Mouse (Mus musculus): ENCODE measurements at regions not wholly inside any gene's neighbourhood (a gene's known extent, or its start where the extent isn't known, plus 50 kb on each side); places are given as distances from the start of the nearest gene placed in this dataset.

DNA sequence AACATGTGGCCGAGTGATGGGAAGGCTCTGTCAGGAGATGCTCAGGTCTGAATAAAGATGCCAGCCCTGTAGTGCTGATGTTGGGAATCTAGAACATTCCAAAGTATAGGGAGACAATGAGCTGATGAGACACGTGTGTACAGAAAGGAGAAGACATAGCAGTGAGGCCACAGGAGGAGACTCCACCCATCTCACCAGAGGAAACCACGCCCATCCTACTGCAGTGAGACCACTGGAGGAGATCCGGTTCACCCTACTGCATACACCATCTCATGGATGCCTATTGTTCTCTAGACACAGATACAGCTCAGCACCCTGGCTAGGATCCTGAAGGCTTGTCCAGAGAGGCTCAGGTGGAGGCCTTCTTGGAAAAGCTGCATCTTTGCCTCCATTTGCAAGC, 120.6 kb upstream of the Runx1 start:
- no peaks in the 10 kb centered on the region for H3K27me3 ChIP-seq (ENCODE audit: control insufficient read depth, insufficient read depth, low read depth, low read length)
- no peaks in the 10 kb centered on the region for H3K9me3 ChIP-seq (replicated peaks; ENCODE audit: control insufficient read depth, low read length)
- no peaks in the 10 kb centered on the region for H3K36me3 ChIP-seq (ENCODE audit: control insufficient read depth, insufficient read depth)
- no peak overlapping the region for H3K9ac ChIP-seq (ENCODE audit: low read depth, low read length)
- H3K4me2 ChIP-seq (ENCODE audit: low read depth, low read length), result no peak overlapping the region
- no peak for ATAC-seq (ENCODE audit: low read depth)
- H3K4me1 ChIP-seq (ENCODE audit: control insufficient read depth, low read depth, low read length), result no peaks in the 10 kb centered on the region
- no peak overlapping the region for H3K27ac ChIP-seq (ENCODE audit: low read length)
- WGBS (ENCODE audit: insufficient replicate concordance), result 31% methylated on average over 4 of the region's 4 CpGs
- H3K4me3 ChIP-seq (ENCODE audit: low read depth, low read length), result no peak overlapping the region

- Histone ChIP-seq H3K27ac (ENCODE audit: low read length) (no peak overlapping the region), H3K9me3 (replicated peaks; ENCODE audit: control insufficient read depth, low read length) (no peaks in the 10 kb centered on the region), H3K9ac (ENCODE audit: low read depth, low read length) (no peak overlapping the region), H3K27me3 (ENCODE audit: control insufficient read depth, insufficient read depth, low read depth, low read length) (no peaks in the 10 kb centered on the region), H3K4me1 (ENCODE audit: control insufficient read depth, low read depth, low read length) (no peaks in the 10 kb centered on the region), H3K36me3 (ENCODE audit: control insufficient read depth, insufficient read depth) (no peaks in the 10 kb centered on the region), H3K4me2 (ENCODE audit: low read depth, low read length) (no peak overlapping the region), H3K4me3 (ENCODE audit: low read depth, low read length) (no peak overlapping the region)
- WGBS (ENCODE audit: insufficient replicate concordance), result 34% methylated on average over 2 of the region's 2 CpGs
- ATAC-seq (ENCODE audit: low read depth), result no peak
Measured at GRCm38 (mm10) chr16:92943901-92944300, 118.0 kb upstream of the Runx1 start.

GRCm38 (mm10) chr16:92939618-92940017, 113.7 kb upstream of the Runx1 start:
- Histone ChIP-seq H3K27ac (ENCODE audit: low read length) (no peak overlapping the region), H3K4me1 (ENCODE audit: control insufficient read depth, low read depth, low read length) (no peaks in the 10 kb centered on the region), H3K27me3 (ENCODE audit: control insufficient read depth, insufficient read depth, low read depth, low read length) (no peaks in the 10 kb centered on the region), H3K9me3 (replicated peaks; ENCODE audit: control insufficient read depth, low read length) (no peaks in the 10 kb centered on the region), H3K36me3 (ENCODE audit: control insufficient read depth, insufficient read depth) (no peaks in the 10 kb centered on the region), H3K4me2 (ENCODE audit: low read depth, low read length) (no peak overlapping the region), H3K4me3 (ENCODE audit: low read depth, low read length) (no peak overlapping the region), H3K9ac (ENCODE audit: low read depth, low read length) (no peak overlapping the region)
- WGBS (ENCODE audit: insufficient replicate concordance), result 57% methylated on average over 8 of the region's 8 CpGs
- no peak for ATAC-seq (ENCODE audit: low read depth)

- Histone ChIP-seq H3K27ac (ENCODE audit: low read length) (no peak overlapping the region), H3K9ac (ENCODE audit: low read depth, low read length) (no peak overlapping the region), H3K27me3 (ENCODE audit: control insufficient read depth, insufficient read depth, low read depth, low read length) (no peaks in the 10 kb centered on the region), H3K4me2 (ENCODE audit: low read depth, low read length) (no peak overlapping the region), H3K4me3 (ENCODE audit: low read depth, low read length) (no peak overlapping the region), H3K4me1 (ENCODE audit: control insufficient read depth, low read depth, low read length) (no peaks in the 10 kb centered on the region), H3K9me3 (replicated peaks; ENCODE audit: control insufficient read depth, low read length) (no peaks in the 10 kb centered on the region), H3K36me3 (ENCODE audit: control insufficient read depth, insufficient read depth) (no peaks in the 10 kb centered on the region)
- no peak for ATAC-seq (ENCODE audit: low read depth)
- 69% methylated on average over 2 of the region's 2 CpGs for WGBS (ENCODE audit: insufficient replicate concordance)
Measured at GRCm38 (mm10) chr16:92935848-92936535, 110.0 kb upstream of the Runx1 start.

DNA sequence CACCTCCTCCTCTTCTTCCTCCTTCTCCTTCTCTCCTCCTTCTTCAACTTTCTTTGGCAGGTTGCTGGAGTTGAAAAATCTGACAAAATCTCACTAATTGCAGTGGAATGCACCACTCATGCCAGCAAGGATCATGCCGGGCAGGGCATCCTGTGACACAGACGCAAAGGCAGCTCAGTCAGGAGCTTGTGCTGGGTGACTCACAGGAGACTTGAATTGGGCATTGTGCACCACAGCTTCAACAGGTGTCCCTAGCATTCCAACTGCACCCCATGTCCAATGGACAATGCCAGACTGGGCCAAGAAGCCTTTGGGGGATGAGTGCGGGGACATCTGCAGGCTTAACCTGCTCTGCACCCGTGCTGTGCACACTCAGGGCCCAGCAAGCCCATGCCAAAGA, 104.2 kb upstream of the Runx1 start:
- Histone ChIP-seq H3K4me2 (ENCODE audit: low read depth, low read length) (no peak overlapping the region), H3K27ac (ENCODE audit: low read length) (no peak overlapping the region), H3K9ac (ENCODE audit: low read depth, low read length) (no peak overlapping the region), H3K4me1 (ENCODE audit: control insufficient read depth, low read depth, low read length) (no peaks in the 10 kb centered on the region), H3K9me3 (replicated peaks; ENCODE audit: control insufficient read depth, low read length) (no peaks in the 10 kb centered on the region), H3K36me3 (ENCODE audit: control insufficient read depth, insufficient read depth) (no peaks in the 10 kb centered on the region), H3K4me3 (ENCODE audit: low read depth, low read length) (no peak overlapping the region), H3K27me3 (ENCODE audit: control insufficient read depth, insufficient read depth, low read depth, low read length) (no peaks in the 10 kb centered on the region; the same call in 1 of the 2 replicates)
- no peak for ATAC-seq (ENCODE audit: low read depth)
- WGBS (ENCODE audit: insufficient replicate concordance), result 63% methylated on average over 4 of the region's 4 CpGs

DNA sequence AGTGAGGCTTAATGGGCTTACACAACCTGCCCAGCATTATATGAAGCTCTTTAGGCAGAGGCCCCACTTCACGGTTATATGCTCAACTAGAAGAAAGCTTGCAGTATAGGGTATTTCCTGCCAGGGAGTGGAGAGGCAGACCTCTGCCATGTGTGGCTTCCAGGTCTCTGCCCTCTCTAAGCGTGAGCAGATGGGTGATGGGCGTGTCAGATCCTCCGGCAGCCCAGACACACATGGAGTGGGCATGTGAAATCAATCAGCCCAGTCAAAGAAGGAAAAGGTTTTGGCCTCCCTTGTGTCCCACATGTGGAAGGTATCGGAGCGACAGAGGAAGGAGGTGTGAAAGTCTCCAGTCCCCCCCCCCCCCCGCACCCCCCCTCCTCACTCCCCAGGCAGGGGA, 102.3 kb upstream of the Runx1 start:
- whole genome bisulfite sequencing (ENCODE audit: insufficient replicate concordance), result 31% methylated on average over 7 of the region's 7 CpGs
- H3K9me3 ChIP-seq (replicated peaks; ENCODE audit: control insufficient read depth, low read length), result no peaks in the 10 kb centered on the region
- no peaks in the 10 kb centered on the region; the same call in 1 of the 2 replicates for H3K27me3 ChIP-seq (ENCODE audit: control insufficient read depth, insufficient read depth, low read depth, low read length)
- no peak overlapping the region for H3K4me2 ChIP-seq (ENCODE audit: low read depth, low read length)
- no peaks in the 10 kb centered on the region for H3K36me3 ChIP-seq (ENCODE audit: control insufficient read depth, insufficient read depth)
- H3K9ac ChIP-seq (ENCODE audit: low read depth, low read length), result no peak overlapping the region
- H3K27ac ChIP-seq (ENCODE audit: low read length), result no peak overlapping the region
- H3K4me1 ChIP-seq (ENCODE audit: control insufficient read depth, low read depth, low read length), result no peaks in the 10 kb centered on the region
- no peak for ATAC-seq (ENCODE audit: low read depth)
- H3K4me3 ChIP-seq (ENCODE audit: low read depth, low read length), result no peak overlapping the region

GRCm38 (mm10) chr16:92927662-92928061, 101.7 kb upstream of the Runx1 start:
- H3K27me3 ChIP-seq (ENCODE audit: control insufficient read depth, insufficient read depth, low read depth, low read length), result no peaks in the 10 kb centered on the region; the same call in 1 of the 2 replicates
- no peaks in the 10 kb centered on the region for H3K4me1 ChIP-seq (ENCODE audit: control insufficient read depth, low read depth, low read length)
- no peaks in the 10 kb centered on the region for H3K9me3 ChIP-seq (replicated peaks; ENCODE audit: control insufficient read depth, low read length)
- no peaks in the 10 kb centered on the region for H3K36me3 ChIP-seq (ENCODE audit: control insufficient read depth, insufficient read depth)
- H3K27ac ChIP-seq (ENCODE audit: low read length), result no peak overlapping the region
- WGBS (ENCODE audit: insufficient replicate concordance), result 7% methylated on average over 2 of the region's 2 CpGs
- H3K9ac ChIP-seq (ENCODE audit: low read depth, low read length), result no peak overlapping the region
- no peak for ATAC-seq (ENCODE audit: low read depth)
- no peak overlapping the region for H3K4me3 ChIP-seq (ENCODE audit: low read depth, low read length)
- H3K4me2 ChIP-seq (ENCODE audit: low read depth, low read length), result no peak overlapping the region

GRCm38 (mm10) chr16:92926853-92927252, 100.9 kb upstream of the Runx1 start:
- H3K4me2 ChIP-seq (ENCODE audit: low read depth, low read length), result no peak overlapping the region
- no peaks in the 10 kb centered on the region for H3K36me3 ChIP-seq (ENCODE audit: control insufficient read depth, insufficient read depth)
- 29% methylated on average over 5 of the region's 5 CpGs for WGBS (ENCODE audit: insufficient replicate concordance)
- no peaks in the 10 kb centered on the region; the same call in 1 of the 2 replicates for H3K27me3 ChIP-seq (ENCODE audit: control insufficient read depth, insufficient read depth, low read depth, low read length)
- no peak overlapping the region for H3K9ac ChIP-seq (ENCODE audit: low read depth, low read length)
- ATAC-seq (ENCODE audit: low read depth), result no peak
- H3K4me3 ChIP-seq (ENCODE audit: low read depth, low read length), result no peak overlapping the region
- H3K4me1 ChIP-seq (ENCODE audit: control insufficient read depth, low read depth, low read length), result no peaks in the 10 kb centered on the region
- H3K27ac ChIP-seq (ENCODE audit: low read length), result no peak overlapping the region
- no peaks in the 10 kb centered on the region for H3K9me3 ChIP-seq (replicated peaks; ENCODE audit: control insufficient read depth, low read length)

- Histone ChIP-seq H3K27me3 (ENCODE audit: control insufficient read depth, insufficient read depth, low read depth, low read length) (no peaks in the 10 kb centered on the region), H3K4me1 (ENCODE audit: control insufficient read depth, low read depth, low read length) (no peaks in the 10 kb centered on the region), H3K9me3 (replicated peaks; ENCODE audit: control insufficient read depth, low read length) (no peaks in the 10 kb centered on the region), H3K9ac (ENCODE audit: low read depth, low read length) (no peak overlapping the region), H3K4me3 (ENCODE audit: low read depth, low read length) (no peak overlapping the region), H3K36me3 (ENCODE audit: control insufficient read depth, insufficient read depth) (no peaks in the 10 kb centered on the region), H3K27ac (ENCODE audit: low read length) (no peak overlapping the region), H3K4me2 (ENCODE audit: low read depth, low read length) (no peak overlapping the region)
- WGBS (ENCODE audit: insufficient replicate concordance), result 31% methylated on average over 4 of the region's 4 CpGs
- ATAC-seq (ENCODE audit: low read depth), result no peak
Measured at GRCm38 (mm10) chr16:92920947-92921346, 95.0 kb upstream of the Runx1 start.
